Mouse (Mus musculus): Measurements from ENCODE around the gene St6gal2. TPM values are rescaled to one million over a fixed set of nuclear protein-coding genes. Genes with fewer than 3 reads are reported as not detected.

St6gal2 gene
- polyA plus RNA-seq, 1 experiment, result not detected

GRCm38 (mm10) chr17:55475974-55476373 is 30.8 kb downstream of the St6gal2 start:
- Histone ChIP-seq H3K9me3 (peaks cover 9% of the 10 kb centered on the region; the same call in 1 of the 2 replicates), H3K36me3 (replicated peaks; ENCODE audit: low read length) (no peaks in the 10 kb centered on the region), H3K4me3 (replicated peaks) (no peak overlapping the region), H3K4me1 (no peaks in the 10 kb centered on the region), H3K27me3 (replicated peaks) (no peaks in the 10 kb centered on the region)
- TF ChIP-seq GATA1 (IDR thresholded peaks at IDR 0.05; ENCODE audit: borderline replicate concordance, low read length) (no peak), FLI1 (IDR thresholded peaks at IDR 0.05; ENCODE audit: low read length) (no peak)

GRCm38 (mm10) chr17:55477361-55477760 is 32.2 kb downstream of the St6gal2 start:
- no peaks in the 10 kb centered on the region for H3K4me1 ChIP-seq
- H3K27me3 ChIP-seq (replicated peaks), result no peaks in the 10 kb centered on the region
- H3K36me3 ChIP-seq (replicated peaks; ENCODE audit: low read length), result no peaks in the 10 kb centered on the region
- H3K9me3 ChIP-seq, result peaks cover 16% of the 10 kb centered on the region
- TF ChIP-seq GATA1 (IDR thresholded peaks at IDR 0.05; ENCODE audit: borderline replicate concordance, low read length), result no peak
- no peak for TF ChIP-seq FLI1 (IDR thresholded peaks at IDR 0.05; ENCODE audit: low read length)
- no peak overlapping the region for H3K4me3 ChIP-seq (replicated peaks)

DNA sequence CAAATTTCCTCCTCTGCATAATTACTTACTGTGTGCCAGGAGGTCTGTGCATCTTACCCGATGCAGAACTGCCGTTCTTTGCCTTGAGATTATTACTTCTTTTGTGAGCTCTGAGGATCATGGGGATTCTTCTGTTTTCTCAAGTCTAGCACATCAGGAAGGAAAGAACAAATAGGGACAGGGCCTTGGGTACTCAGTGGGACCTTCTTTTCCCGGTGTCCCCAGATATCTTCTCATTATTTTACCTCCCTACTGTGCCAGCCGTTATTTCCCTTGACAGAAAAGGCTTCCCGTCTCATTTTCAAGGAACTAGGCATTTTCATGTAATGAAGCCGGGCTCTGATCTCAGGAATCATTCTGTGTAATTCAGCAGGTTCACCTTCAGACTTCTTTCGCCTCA is 34.2 kb downstream of the St6gal2 start:
- Histone ChIP-seq H3K27me3 (replicated peaks) (no peaks in the 10 kb centered on the region), H3K36me3 (replicated peaks; ENCODE audit: low read length) (no peaks in the 10 kb centered on the region), H3K4me1 (no peaks in the 10 kb centered on the region), H3K4me3 (replicated peaks) (no peak overlapping the region), H3K9me3 (peaks cover 28% of the 10 kb centered on the region)
- TF ChIP-seq GATA1 (IDR thresholded peaks at IDR 0.05; ENCODE audit: borderline replicate concordance, low read length), result no peak
- TF ChIP-seq FLI1 (IDR thresholded peaks at IDR 0.05; ENCODE audit: low read length), result no peak

DNA sequence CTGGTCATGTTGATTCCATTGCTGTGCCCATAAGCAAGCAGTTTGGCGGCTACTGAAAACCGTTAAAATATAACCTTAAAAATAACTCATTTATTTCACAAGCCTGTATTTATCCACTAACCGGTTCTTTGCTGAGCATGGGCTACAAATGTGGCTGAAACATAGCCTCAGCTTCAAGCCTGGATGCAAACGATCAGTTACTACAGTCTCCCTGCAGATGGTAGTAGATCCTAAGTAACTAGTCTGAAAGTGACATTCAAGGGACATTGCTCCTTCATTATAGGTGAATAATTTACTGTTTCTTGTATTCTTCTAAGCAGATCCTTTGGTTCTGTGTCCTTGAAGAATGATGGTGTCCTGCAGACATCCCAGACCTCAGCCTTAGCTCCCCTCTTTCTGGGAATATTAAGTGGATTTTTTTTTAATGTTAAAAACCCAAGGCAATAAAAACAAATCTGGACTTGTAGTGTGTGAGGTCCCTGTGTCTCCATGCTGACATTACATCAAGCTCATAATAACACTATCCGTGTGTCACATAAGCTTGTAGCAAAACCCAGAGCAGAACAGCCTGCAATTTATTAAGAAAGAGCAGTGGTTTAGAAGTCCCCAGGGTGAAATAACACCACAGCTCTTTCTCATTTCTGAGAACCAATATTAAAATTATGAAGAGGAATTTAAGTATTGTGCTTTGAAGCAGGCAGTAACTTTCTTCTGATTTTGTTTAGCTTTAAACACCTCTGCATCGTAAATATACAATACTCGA is 39.1 kb downstream of the St6gal2 start:
- Histone ChIP-seq H3K36me3 (replicated peaks; ENCODE audit: low read length) (no peaks in the 10 kb centered on the region), H3K27me3 (replicated peaks) (no peaks in the 10 kb centered on the region), H3K4me1 (no peaks in the 10 kb centered on the region), H3K4me3 (replicated peaks) (no peak overlapping the region), H3K9me3 (peaks cover 19% of the 10 kb centered on the region)
- no peak for TF ChIP-seq FLI1 (IDR thresholded peaks at IDR 0.05; ENCODE audit: low read length)
- no peak for TF ChIP-seq GATA1 (IDR thresholded peaks at IDR 0.05; ENCODE audit: borderline replicate concordance, low read length)

DNA sequence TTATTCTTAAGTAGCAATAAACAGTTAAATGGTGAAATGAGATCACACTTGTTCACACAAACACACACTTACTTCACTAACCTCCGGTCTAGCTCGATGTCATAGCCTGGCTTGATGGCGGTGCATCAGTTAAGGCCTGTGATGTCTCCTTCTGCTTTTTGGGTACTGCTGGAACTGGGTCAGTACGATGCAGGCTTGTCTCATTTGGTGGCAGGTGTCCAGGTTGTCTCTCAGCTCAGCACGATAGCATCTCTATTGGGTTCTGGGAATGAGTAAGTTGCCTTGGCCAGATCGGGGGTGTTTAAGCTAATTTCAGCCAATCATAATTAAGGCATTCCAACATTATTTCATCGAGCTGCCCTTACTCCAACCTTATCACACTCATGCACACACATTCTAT is 86.7 kb downstream of the St6gal2 start:
- TF ChIP-seq FLI1 (IDR thresholded peaks at IDR 0.05; ENCODE audit: low read length), result no peak
- no peak for TF ChIP-seq GATA1 (IDR thresholded peaks at IDR 0.05; ENCODE audit: borderline replicate concordance, low read length)
- 0 out of 2 replicates have a peak, but pooled peaks cover 3% of the 10 kb centered on the region for H3K9me3 ChIP-seq
- no peaks in the 10 kb centered on the region for H3K27me3 ChIP-seq (replicated peaks)
- H3K36me3 ChIP-seq (replicated peaks; ENCODE audit: low read length), result no peaks in the 10 kb centered on the region
- no peak overlapping the region for H3K4me3 ChIP-seq (replicated peaks)
- H3K4me1 ChIP-seq, result no peaks in the 10 kb centered on the region

GRCm38 (mm10) chr17:55548476-55548875 is 103.3 kb downstream of the St6gal2 start:
- no peak for TF ChIP-seq FLI1 (IDR thresholded peaks at IDR 0.05; ENCODE audit: low read length)
- TF ChIP-seq GATA1 (IDR thresholded peaks at IDR 0.05; ENCODE audit: borderline replicate concordance, low read length), result no peak
- Histone ChIP-seq H3K4me3 (replicated peaks) (no peak overlapping the region), H3K36me3 (replicated peaks; ENCODE audit: low read length) (no peaks in the 10 kb centered on the region), H3K9me3 (no peaks in the 10 kb centered on the region), H3K27me3 (replicated peaks) (no peaks in the 10 kb centered on the region), H3K4me1 (no peaks in the 10 kb centered on the region)

- TF ChIP-seq FLI1 (IDR thresholded peaks at IDR 0.05; ENCODE audit: low read length), result no peak
- TF ChIP-seq GATA1 (IDR thresholded peaks at IDR 0.05; ENCODE audit: borderline replicate concordance, low read length), result no peak
- Histone ChIP-seq H3K9me3 (no peaks in the 10 kb centered on the region), H3K36me3 (replicated peaks; ENCODE audit: low read length) (no peaks in the 10 kb centered on the region), H3K4me1 (no peaks in the 10 kb centered on the region), H3K4me3 (replicated peaks) (no peak overlapping the region), H3K27me3 (replicated peaks) (no peaks in the 10 kb centered on the region)
Measured at GRCm38 (mm10) chr17:55561774-55562173, 116.6 kb downstream of the St6gal2 start.

Other genes with a start within 250 kb of the St6gal2 start
- gene Vmn2r118, start 179.8 kb downstream of the St6gal2 start, polyA plus RNA-seq (2012; ENCODE audit: insufficient read depth, low replicate concordance), result not detected in 2 replicates

All from megakaryocyte, embryonic 14.5 days (primary cell).